Mouse (Mus musculus): ENCODE results near the gene Ubqln4. TPM values are rescaled to one million over a fixed set of nuclear protein-coding genes. Genes with fewer than 3 reads are reported as not detected.

Gene Ubqln4
- polyA plus RNA-seq, 1 experiment from 2014 or later, result 47.6 TPM

DNA sequence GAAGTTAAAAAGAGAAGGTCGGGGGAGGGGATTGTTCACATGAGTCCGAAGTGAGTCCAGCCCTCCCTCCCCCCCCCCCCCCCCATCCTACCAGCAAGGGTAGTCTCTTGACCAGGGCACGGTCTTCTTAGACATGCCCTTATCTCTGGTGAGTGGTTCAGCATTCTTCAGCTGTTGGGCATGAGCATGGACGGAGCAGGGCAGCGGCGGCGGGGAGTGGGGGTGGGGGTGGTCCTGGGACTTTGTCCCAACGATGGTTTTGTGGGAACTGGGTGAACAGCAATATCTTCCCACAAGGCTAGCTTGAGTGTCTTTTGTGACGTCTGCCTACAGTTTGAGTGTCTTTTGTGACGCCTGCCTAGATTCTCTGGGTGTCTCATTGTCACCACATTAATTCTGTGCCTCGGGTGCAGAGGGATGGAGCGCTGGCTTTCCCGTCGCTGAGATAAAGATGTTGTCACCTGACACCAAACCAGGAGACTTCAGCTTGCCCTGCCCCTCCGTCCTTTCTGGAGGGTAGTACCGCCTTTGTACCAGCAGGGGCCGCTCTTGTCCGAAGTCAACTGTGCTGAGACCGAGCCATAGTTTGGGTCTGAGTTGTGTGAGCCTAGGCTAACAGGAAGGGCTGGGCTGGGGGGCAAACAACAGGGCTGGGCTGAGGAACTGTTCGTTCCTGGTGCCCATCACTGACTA, 53.7 kb downstream of the Ubqln4 start:
- H3K4me2 ChIP-seq (replicated peaks), result peak overlapping the region; percentile 58
- H3K4me1 ChIP-seq, result peaks cover 11% of the 10 kb centered on the region
- WGBS, result under 1% methylated on average over 20 of the region's 20 CpGs
- no peaks in the 10 kb centered on the region for H3K9me3 ChIP-seq (replicated peaks)
- peak; percentile 86 for ATAC-seq (ENCODE audit: insufficient number of reproducible peaks, low FRiP score, low TSS enrichment, low read depth)
- H3K27me3 ChIP-seq, result no peaks in the 10 kb centered on the region
- no peaks in the 10 kb centered on the region for H3K36me3 ChIP-seq
- 0 out of 2 replicates have a peak overlapping the region, but pooled peaks have one; percentile 9 for H3K9ac ChIP-seq
- H3K27ac ChIP-seq (replicated peaks), result no peak overlapping the region
- peak overlapping the region; percentile 32 for H3K4me3 ChIP-seq (replicated peaks)

DNA sequence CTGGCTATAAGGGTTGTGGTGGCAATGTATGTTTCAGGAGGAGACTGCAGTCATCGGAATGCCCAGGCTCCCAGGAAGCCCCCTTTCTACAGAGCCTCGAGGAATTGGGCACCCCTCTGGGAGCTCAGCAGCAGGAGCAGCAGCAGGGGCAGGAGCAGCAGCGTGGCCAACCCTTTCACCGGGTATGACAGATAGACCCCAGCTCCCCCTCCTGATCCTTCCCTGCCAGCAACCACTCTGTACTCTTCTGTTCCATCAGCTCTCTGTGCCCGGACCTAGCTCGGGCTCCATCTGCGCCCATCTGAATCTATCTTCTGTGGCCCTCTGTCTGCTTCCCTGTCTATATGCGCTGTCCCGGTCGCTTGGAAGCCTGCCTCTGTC, 54.2 kb downstream of the Ubqln4 start:
- H3K4me3 ChIP-seq (replicated peaks), result peak overlapping the region; percentile 32
- WGBS, result 15% methylated on average over 10 of the region's 10 CpGs

DNA sequence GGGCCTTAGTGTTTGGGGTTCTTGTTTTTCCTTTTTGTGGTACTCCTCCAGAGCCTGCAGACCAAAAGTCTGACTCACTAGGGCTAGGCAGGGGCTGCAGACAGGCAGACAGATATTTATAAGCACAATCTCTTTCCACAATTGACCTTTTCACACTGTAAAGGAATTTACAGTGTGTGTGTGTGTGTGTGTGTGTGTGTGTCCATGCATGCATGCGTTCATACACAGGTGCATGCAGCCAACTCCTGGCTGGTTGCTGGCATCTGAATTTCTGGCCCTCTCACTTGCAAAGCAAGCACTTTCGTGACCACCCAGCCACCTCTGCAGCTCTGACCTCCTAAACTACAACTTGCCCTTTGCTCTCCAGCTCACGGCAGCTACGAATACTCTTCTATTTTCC, 55.5 kb downstream of the Ubqln4 start:
- H3K9ac ChIP-seq, result no peak overlapping the region
- H3K4me1 ChIP-seq, result peaks cover 11% of the 10 kb centered on the region
- no peaks in the 10 kb centered on the region for H3K36me3 ChIP-seq
- H3K27me3 ChIP-seq, result no peaks in the 10 kb centered on the region
- H3K4me3 ChIP-seq (replicated peaks), result no peak overlapping the region
- H3K27ac ChIP-seq (replicated peaks), result no peak overlapping the region
- no peak overlapping the region for H3K4me2 ChIP-seq (replicated peaks)
- ATAC-seq (ENCODE audit: insufficient number of reproducible peaks, low FRiP score, low TSS enrichment, low read depth), result no peak
- 72% methylated on average over 4 of the region's 4 CpGs for WGBS
- no peaks in the 10 kb centered on the region for H3K9me3 ChIP-seq (replicated peaks)

More for the DNA sequence above, 54.2 kb downstream of the Ubqln4 start:
- ATAC-seq (ENCODE audit: insufficient number of reproducible peaks, low FRiP score, low TSS enrichment, low read depth), result peak; percentile 32; the same call in 1 of the 2 replicates
- H3K4me1 ChIP-seq, result peaks cover 11% of the 10 kb centered on the region
- no peaks in the 10 kb centered on the region for H3K36me3 ChIP-seq
- no peaks in the 10 kb centered on the region for H3K27me3 ChIP-seq
- peak overlapping the region; percentile 58 for H3K4me2 ChIP-seq (replicated peaks)
- H3K27ac ChIP-seq (replicated peaks), result no peak overlapping the region
- H3K9ac ChIP-seq, result 0 out of 2 replicates have a peak overlapping the region, but pooled peaks have one; percentile 9
- no peaks in the 10 kb centered on the region for H3K9me3 ChIP-seq (replicated peaks)

DNA sequence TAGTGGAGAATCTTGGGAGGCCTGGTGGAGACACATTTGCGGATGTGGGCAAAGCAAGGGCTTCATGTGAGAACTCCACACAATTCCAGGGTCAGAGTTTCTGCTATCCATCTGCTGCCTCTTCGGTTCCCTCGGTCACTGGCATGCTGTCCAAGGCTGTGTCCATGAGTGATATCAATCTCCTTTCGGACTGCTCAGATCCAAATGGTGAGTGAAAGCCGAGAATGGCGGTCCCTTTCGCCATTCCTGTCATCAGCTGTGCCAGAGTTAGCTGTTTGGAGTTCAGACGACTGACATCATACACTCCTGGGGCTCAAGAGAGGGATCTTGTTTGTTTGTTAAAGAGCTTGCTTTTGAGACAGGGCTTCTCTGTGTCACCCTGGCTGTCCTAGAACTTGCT, 60.9 kb downstream of the Ubqln4 start:
- no peaks in the 10 kb centered on the region for H3K9me3 ChIP-seq (replicated peaks)
- ATAC-seq (ENCODE audit: insufficient number of reproducible peaks, low FRiP score, low TSS enrichment, low read depth), result no peak
- no peak overlapping the region for H3K27ac ChIP-seq (replicated peaks)
- no peaks in the 10 kb centered on the region for H3K27me3 ChIP-seq
- H3K4me2 ChIP-seq (replicated peaks), result no peak overlapping the region
- H3K9ac ChIP-seq, result no peak overlapping the region
- H3K36me3 ChIP-seq, result no peaks in the 10 kb centered on the region
- no peak overlapping the region for H3K4me3 ChIP-seq (replicated peaks)
- WGBS, result 71% methylated on average over 8 of the region's 8 CpGs
- peaks cover 23% of the 10 kb centered on the region for H3K4me1 ChIP-seq

- Histone ChIP-seq H3K4me1 (peaks cover 30% of the 10 kb centered on the region), H3K9me3 (replicated peaks) (no peaks in the 10 kb centered on the region), H3K9ac (no peak overlapping the region), H3K4me2 (replicated peaks) (no peak overlapping the region), H3K27ac (replicated peaks) (peak overlapping the region; percentile 79), H3K36me3 (no peaks in the 10 kb centered on the region), H3K4me3 (replicated peaks) (no peak overlapping the region), H3K27me3 (no peaks in the 10 kb centered on the region)
- WGBS, result 49% methylated on average over 5 of the region's 5 CpGs
- peak; percentile 51 for ATAC-seq (ENCODE audit: insufficient number of reproducible peaks, low FRiP score, low TSS enrichment, low read depth)
Measured at GRCm38 (mm10) chr3:88615117-88615516, 61.6 kb downstream of the Ubqln4 start.

- ATAC-seq (ENCODE audit: insufficient number of reproducible peaks, low FRiP score, low TSS enrichment, low read depth), result peak; percentile 68
- 0 out of 2 replicates have a peak overlapping the region, but pooled peaks have one; percentile 1 for H3K9ac ChIP-seq
- WGBS, result 26% methylated on average over 9 of the region's 9 CpGs
- H3K4me2 ChIP-seq (replicated peaks), result peak overlapping the region; percentile 28
- no peaks in the 10 kb centered on the region for H3K9me3 ChIP-seq (replicated peaks)
- no peaks in the 10 kb centered on the region for H3K27me3 ChIP-seq
- H3K27ac ChIP-seq (replicated peaks), result peak overlapping the region; percentile 79
- peak overlapping the region; percentile 24 for H3K4me3 ChIP-seq (replicated peaks)
- H3K36me3 ChIP-seq, result no peaks in the 10 kb centered on the region
- H3K4me1 ChIP-seq, result peaks cover 37% of the 10 kb centered on the region
Measured at GRCm38 (mm10) chr3:88615902-88616391, 62.4 kb downstream of the Ubqln4 start.

DNA sequence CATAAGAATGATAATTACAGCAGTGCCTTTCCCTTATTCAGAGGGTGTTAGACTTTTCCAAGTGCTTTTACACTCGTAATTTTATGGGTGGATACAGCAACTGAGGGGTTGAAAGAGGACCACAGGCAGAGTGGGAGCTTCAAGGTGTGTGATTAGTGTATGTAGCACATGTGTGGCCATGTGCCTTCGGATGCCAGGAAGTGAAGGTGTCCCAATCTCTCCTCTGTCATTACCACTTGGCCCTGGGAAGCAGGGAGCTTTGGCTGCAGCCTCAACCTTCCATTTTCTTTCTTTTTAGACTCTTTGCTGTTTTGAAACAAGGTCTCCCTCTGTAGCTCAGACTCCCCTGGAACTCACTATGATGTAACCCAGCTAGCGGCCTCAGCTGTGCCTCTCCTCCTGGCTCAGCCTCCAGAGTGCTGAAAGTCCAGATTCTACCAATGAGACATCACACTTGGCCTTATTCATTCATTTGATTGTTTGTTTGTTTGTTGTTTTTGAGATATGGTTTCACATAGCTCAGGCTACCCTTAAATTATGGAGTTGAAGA, 63.5 kb downstream of the Ubqln4 start:
- H3K9ac ChIP-seq, result no peak overlapping the region
- peak overlapping the region; percentile 24; the same call in 1 of the 2 replicates for H3K4me3 ChIP-seq (replicated peaks)
- 68% methylated on average over 3 of the region's 3 CpGs for WGBS
- no peaks in the 10 kb centered on the region for H3K27me3 ChIP-seq
- H3K9me3 ChIP-seq (replicated peaks), result no peaks in the 10 kb centered on the region
- ATAC-seq (ENCODE audit: insufficient number of reproducible peaks, low FRiP score, low TSS enrichment, low read depth), result no peak
- peak overlapping the region; percentile 28 for H3K4me2 ChIP-seq (replicated peaks)
- H3K36me3 ChIP-seq, result no peaks in the 10 kb centered on the region
- 0 out of 2 replicates have a peak overlapping the region, but pooled peaks have one; percentile 79 for H3K27ac ChIP-seq (replicated peaks)
- H3K4me1 ChIP-seq, result peaks cover 38% of the 10 kb centered on the region

- 71% methylated on average over 8 of the region's 8 CpGs for WGBS
- Histone ChIP-seq H3K4me1 (peaks cover 46% of the 10 kb centered on the region), H3K4me3 (replicated peaks) (no peak overlapping the region), H3K9me3 (replicated peaks) (no peaks in the 10 kb centered on the region), H3K27me3 (no peaks in the 10 kb centered on the region), H3K27ac (replicated peaks) (peak overlapping the region; percentile 34; the same call in 1 of the 2 replicates), H3K4me2 (replicated peaks) (no peak overlapping the region), H3K9ac (no peak overlapping the region), H3K36me3 (no peaks in the 10 kb centered on the region)
- ATAC-seq (ENCODE audit: insufficient number of reproducible peaks, low FRiP score, low TSS enrichment, low read depth), result no peak
Measured at GRCm38 (mm10) chr3:88618074-88618871, 64.7 kb downstream of the Ubqln4 start.

MicroRNAs within 50 kb of the gene (microRNA counts, 519-probe panel; counts per million panel counts)
- microRNA mmu-miR-1905, result not detected

Small RNA genes lying within 50 kb of the gene (microRNA-seq; reads per million reads assigned to microRNA genes)
- not detected for gene Mir1905 (ENCODE audit: borderline number of aligned reads)

Other genes with a start within 250 kb of the Ubqln4 start
- gene Glmp, start 228.7 kb upstream of the Ubqln4 start, polyA plus RNA-seq (2015; fragmentation: Nextera tagmentation; extraction: Ambion mirVana), result 212 and 214 TPM in 2 replicates
- 26.0 and 27.1 TPM in 2 replicates for gene Tmem79, start 217.6 kb upstream of the Ubqln4 start, polyA plus RNA-seq (2015; fragmentation: Nextera tagmentation; extraction: Ambion mirVana)
- 41.8 and 48.6 TPM in 2 replicates for gene Smg5, start 217.5 kb upstream of the Ubqln4 start, polyA plus RNA-seq (2015; fragmentation: Nextera tagmentation; extraction: Ambion mirVana)
- gene Paqr6, start 189.2 kb upstream of the Ubqln4 start, polyA plus RNA-seq (2015; fragmentation: Nextera tagmentation; extraction: Ambion mirVana), result 8.3 and 10.1 TPM in 2 replicates
- 19.8 and 20.4 TPM in 2 replicates for gene Bglap3, start 181.0 kb upstream of the Ubqln4 start, polyA plus RNA-seq (2015; fragmentation: Nextera tagmentation; extraction: Ambion mirVana)
- 13.8 and 15.5 TPM in 2 replicates for gene Bglap2, start 175.1 kb upstream of the Ubqln4 start, polyA plus RNA-seq (2015; fragmentation: Nextera tagmentation; extraction: Ambion mirVana)
- 18.4 and 35.5 TPM in 2 replicates for gene Bglap, start 169.3 kb upstream of the Ubqln4 start, polyA plus RNA-seq (2015; fragmentation: Nextera tagmentation; extraction: Ambion mirVana)
- gene Pmf1, start 143.4 kb upstream of the Ubqln4 start, polyA plus RNA-seq (2015; fragmentation: Nextera tagmentation; extraction: Ambion mirVana), result 96.0 and 108 TPM in 2 replicates
- gene Slc25a44, start 128.6 kb upstream of the Ubqln4 start, polyA plus RNA-seq (2015; fragmentation: Nextera tagmentation; extraction: Ambion mirVana), result 16.3 and 17.9 TPM in 2 replicates
- 18.5 and 21.9 TPM in 2 replicates for gene Sema4a, start 92.6 kb upstream of the Ubqln4 start, polyA plus RNA-seq (2015; fragmentation: Nextera tagmentation; extraction: Ambion mirVana)
- 625 and 678 TPM in 2 replicates for gene Lmna, start 43.8 kb upstream of the Ubqln4 start, polyA plus RNA-seq (2015; fragmentation: Nextera tagmentation; extraction: Ambion mirVana)
- gene Mex3a, start 21.4 kb upstream of the Ubqln4 start, polyA plus RNA-seq (2015; fragmentation: Nextera tagmentation; extraction: Ambion mirVana), result 22.5 and 22.8 TPM in 2 replicates
- 96.3 and 107 TPM in 2 replicates for gene Rab25, start 5.5 kb upstream of the Ubqln4 start, polyA plus RNA-seq (2015; fragmentation: Nextera tagmentation; extraction: Ambion mirVana)
- 183 and 199 TPM in 2 replicates for gene Lamtor2, start 684 bp upstream of the Ubqln4 start, polyA plus RNA-seq (2015; fragmentation: Nextera tagmentation; extraction: Ambion mirVana)
- 339 and 341 TPM in 2 replicates for gene Ssr2, start 22.1 kb downstream of the Ubqln4 start, polyA plus RNA-seq (2015; fragmentation: Nextera tagmentation; extraction: Ambion mirVana)
- 96.6 and 97.9 TPM in 2 replicates for gene Arhgef2, start 52.2 kb downstream of the Ubqln4 start, polyA plus RNA-seq (2015; fragmentation: Nextera tagmentation; extraction: Ambion mirVana)
- gene Rxfp4, start 99.4 kb downstream of the Ubqln4 start, polyA plus RNA-seq (2015; fragmentation: Nextera tagmentation; extraction: Ambion mirVana), result not detected in 2 replicates
- gene Khdc4, start 132.0 kb downstream of the Ubqln4 start, polyA plus RNA-seq (2015; fragmentation: Nextera tagmentation; extraction: Ambion mirVana), result 78.6 and 91.4 TPM in 2 replicates
- gene Rit1, start 163.1 kb downstream of the Ubqln4 start, polyA plus RNA-seq (2015; fragmentation: Nextera tagmentation; extraction: Ambion mirVana), result 68.3 and 71.6 TPM in 2 replicates
- gene Syt11, start 221.4 kb downstream of the Ubqln4 start, polyA plus RNA-seq (2015; fragmentation: Nextera tagmentation; extraction: Ambion mirVana), result 19.0 and 23.3 TPM in 2 replicates

Measured in embryonic facial prominence, embryonic 15.5 days (tissue).